Mouse (Mus musculus) embryo, embryonic 9.5 days (tissue): ENCODE data around the gene Nfxl1.

Experiments
- DNase-seq: peaks from one replicate; pipeline ENCODE4 v3.0.0-alpha.2; 2017; ENCODE audit errors: extremely low spot score

The Nfxl1 gene

GRCm38 (mm10) chr5:72501763-72502162, 57.7 kb downstream of the Nfxl1 start:
- no peak for DNase-seq

DNA sequence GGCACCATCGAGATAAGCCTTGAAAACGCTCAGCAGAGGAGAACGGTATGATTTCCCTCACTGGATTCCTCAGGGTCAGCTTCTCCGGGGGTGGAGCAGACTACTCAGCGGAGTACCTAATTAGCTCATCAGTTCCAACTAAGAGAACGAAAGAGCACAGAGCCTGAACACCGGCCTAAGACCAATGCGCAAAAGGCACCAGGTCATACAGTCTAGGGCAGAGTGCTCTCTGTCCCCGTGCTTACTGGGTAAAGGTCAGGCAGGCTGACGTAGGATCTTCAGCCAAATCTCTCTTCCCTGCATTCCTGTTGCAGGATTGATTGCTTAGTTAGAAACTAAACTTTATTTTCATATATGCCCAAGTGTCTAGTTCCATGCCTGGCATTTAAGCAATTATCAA, 61.2 kb downstream of the Nfxl1 start:
- no peak for DNase-seq

DNA sequence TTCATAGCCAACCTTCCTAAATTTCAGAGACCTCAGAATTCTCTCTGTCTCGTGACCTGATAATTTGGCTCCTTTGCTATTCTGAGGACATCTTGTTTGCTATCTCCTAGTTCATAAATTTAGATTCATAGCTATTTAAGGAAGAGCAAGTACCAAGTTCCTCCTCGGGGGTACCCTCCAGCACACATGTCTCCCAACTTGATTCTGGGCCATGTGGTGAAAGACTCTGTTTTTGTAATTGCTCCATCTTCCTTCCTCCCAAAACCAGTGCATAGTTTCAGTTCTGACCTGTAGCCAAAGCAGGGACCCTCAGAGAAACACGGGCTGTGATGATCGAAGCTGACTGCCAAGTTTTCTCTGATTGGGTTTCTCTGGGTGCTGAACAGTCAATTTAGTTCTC, 62.7 kb downstream of the Nfxl1 start:
- DNase-seq = no peak

DNA sequence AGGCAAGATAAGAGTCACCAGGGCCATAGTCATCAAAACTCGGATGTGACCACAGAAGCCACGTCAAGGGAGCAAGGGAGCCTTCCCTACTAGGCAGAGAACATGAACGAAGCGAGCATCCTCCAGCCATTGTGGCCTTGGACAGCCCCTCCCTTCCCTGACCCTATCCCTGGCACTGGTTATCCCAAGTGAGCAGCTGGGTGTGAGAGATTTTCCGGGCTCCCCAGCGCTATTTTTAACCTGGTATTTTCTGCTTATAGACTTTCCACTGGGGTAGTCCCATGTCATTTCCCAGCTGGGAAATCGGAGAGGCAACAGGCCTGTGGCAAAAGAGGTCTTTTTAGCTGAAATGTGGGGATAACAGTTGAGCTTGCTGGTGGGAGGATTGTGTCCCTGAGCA, 65.6 kb downstream of the Nfxl1 start:
- DNase-seq = no peak

DNA sequence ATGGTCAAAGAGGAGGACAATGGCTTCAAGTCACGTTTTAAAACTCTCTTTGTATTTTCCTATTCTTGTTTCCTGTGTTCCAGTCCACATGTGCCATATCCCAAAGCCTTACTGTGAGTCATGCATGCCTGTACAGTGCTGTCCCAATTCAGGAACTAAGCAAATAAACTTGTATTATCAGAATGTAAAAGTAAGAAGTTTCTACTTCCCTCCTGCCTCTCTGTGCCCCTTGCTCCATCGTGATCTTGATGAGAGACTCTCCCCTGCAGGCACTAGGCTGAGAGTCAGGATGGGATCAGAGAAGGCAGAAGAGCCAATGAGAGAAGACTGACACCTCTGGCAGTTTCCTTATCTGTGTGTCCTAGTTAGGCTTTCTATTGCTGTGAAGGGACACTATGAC, 68.3 kb downstream of the Nfxl1 start:
- no peak for DNase-seq

DNA sequence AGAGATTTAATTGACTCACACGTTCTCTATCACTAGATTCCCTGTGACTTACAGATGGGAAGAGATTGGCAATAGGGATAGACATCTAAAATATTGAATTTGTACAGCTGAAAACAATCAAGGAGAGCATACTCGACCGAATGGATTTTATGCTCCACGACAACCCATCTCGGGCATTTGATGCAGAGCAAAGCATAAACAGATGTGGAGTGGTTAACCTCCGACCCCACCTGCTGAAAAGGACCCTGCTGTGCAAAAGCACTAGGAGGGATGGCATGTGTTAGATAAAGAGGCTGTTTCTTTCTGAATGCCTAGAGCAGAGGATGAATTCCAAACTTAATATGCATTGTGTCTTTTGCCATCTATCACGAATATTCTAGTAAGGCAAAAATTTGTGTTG, 79.0 kb downstream of the Nfxl1 start:
- DNase-seq = peak; percentile 51

DNA sequence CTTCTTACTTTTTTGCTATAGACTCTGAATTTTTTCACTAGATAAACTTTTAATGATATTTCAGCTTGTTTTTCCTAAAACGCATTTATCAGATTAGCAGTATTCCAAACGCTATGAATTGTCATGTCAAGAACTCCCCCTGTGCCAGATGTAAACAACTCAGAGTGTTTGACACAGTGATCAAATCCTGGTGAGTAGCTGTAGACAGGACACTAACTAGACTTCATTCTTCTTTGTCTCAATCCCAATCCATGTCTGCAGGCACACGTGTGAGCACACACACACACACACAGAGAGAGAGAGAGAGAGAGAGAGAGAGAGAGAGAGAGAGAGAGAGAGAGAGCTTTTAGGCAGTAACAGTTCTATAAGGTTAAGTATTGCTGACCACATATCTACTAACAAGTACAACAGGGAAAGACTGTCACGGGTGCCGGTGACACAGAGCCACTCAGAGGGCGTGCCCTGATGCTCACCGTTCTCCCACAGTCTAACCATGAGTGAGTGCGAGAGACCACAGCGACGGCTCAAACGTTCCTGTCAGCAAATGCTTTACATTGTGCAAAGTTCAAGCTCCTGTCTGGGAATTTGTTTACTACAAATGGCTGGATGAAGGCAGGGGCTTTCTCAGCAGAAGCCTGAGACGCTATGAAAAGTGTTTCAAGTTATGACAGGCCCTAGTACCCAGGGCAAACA, 87.0 kb downstream of the Nfxl1 start:
- no peak for DNase-seq

GRCm38 (mm10) chr5:72471746-72472145, 87.7 kb downstream of the Nfxl1 start:
- DNase-seq = no peak

- DNase-seq = no peak
Measured at GRCm38 (mm10) chr5:72464932-72465331, 94.6 kb downstream of the Nfxl1 start.
